Mouse (Mus musculus) megakaryocyte, adult 5-6 weeks (primary cell): ENCODE measurements around the gene Ctnnb1. TPM values are rescaled to one million over a fixed set of nuclear protein-coding genes. Genes with fewer than 3 reads are reported as not detected.

Experiments used
- ATAC-seq: 2 replicates; pipeline ENCODE4 v1.8.0; 2016; ENCODE audit warnings: mild to moderate bottlenecking, inconsistent platforms; ENCODE audit not compliant: poor library complexity, severe bottlenecking
- total RNA-seq, 2 experiments: library from RNA; stranded (forward) in 1 of 2; stranded (reverse) in 1 of 2; fragments of 153-499, 151-499 nt in 1 of 2; fragments of 221-1000, 200-1000 nt in 1 of 2; gene quantifications; 2 replicates each; pipeline versions ENCODE4 v1.2.3 to v1.2.4; 2015 to 2017

Gene Ctnnb1
- total RNA-seq, 2 experiments from 2014 or later, result 305 to 393 TPM

DNA sequence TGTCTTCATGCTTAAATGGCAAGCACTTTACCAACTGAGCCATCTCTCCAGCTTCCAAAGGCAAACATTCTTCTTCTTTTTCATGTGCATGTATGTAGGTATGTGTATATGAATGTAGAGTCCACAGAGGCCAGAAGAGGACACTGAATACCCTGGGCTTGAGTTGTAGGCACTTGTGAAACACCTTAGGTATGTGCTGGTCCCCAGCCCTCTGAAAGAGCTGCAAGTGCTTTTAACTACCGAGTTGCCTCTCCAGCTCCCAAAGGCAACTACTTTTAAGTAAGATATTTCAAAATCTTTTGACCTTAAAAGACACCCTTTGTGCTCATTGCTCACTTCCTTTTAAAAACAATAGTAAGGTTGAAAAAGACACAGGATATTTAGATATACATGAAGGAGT is 2.9 kb upstream of the Ctnnb1 start:
- ATAC-seq, result no peak

DNA sequence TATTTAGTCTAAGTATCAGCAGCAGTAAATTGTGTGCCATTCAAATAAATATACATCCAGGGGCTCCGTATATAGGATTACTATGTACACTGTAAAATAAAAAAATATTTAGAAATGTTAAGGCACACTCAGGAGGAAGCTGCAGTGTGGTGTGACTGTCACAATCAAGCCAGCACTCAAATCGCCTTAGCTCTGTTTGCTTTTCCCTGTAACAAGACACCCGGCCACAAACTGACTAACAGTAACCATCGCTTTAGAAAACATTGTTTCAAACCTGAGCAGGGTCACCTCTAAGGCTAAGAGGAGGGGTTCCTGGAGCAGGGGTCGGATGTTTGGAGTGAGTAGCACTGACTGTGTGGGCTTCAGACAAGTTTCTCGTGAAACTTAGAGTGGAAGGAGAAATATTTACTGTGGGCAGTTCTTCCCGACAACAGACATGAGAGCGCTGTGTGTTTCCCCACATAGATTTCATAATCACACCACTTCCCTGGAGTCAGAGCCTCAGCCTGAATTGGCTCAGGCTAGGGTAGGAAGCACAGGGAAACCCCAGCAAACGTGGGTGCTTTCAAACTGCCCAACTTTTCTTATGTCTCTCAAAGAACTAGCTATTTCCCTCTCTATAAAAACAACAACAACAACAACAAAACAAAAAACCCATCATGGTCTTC is 1.9 kb upstream of the Ctnnb1 start:
- ATAC-seq, result peak; percentile 69

- ATAC-seq, result no peak
These were observed 1.0 kb downstream of the Ctnnb1 start for GRCm38 (mm10) chr9:120930021-120930420.

DNA sequence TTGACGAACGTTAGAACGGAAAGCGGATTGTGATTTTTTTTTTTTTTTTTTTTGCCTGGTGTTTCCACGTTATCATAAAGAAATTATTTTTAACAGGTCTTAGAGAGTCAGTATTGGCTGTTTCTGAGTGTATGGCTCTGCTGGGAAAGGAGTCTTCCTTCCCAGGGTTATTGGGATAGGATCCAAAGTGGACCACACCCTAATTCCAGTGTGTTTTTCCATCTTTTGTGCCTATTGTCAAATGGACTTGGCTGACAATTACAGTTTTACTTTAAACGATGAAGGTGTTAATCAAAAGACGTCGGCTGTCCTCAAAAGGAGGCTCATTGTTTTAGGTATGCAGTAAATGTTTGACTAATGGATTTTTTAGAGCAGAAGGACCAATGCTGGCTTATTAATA is 1.8 kb downstream of the Ctnnb1 start:
- no peak for ATAC-seq

DNA sequence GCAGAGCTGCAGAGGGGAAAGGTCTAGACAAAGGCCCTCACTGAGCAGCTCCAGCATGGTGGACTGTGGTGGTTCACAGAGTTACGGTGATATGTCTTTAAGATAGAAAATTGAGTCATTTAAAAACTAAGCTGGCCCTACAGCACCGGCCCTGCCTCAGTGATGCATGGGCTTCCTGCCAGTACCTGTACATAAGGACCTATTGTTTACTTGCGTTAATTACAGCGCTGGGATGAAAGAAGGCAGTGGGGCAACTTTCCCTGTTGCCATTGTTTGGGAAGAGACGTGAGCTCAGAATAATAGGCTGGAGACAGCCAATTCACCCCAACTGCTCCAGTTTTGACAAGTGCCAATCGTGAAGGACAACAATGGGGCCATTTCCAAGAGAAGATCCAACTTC is 3.4 kb downstream of the Ctnnb1 start:
- no peak for ATAC-seq

- peak; percentile 81 for ATAC-seq
These were observed 4.0 kb downstream of the Ctnnb1 start for GRCm38 (mm10) chr9:120932797-120933586.

- ATAC-seq, result peak; percentile 13
These were observed 4.5 kb downstream of the Ctnnb1 start for GRCm38 (mm10) chr9:120933587-120933885.

DNA sequence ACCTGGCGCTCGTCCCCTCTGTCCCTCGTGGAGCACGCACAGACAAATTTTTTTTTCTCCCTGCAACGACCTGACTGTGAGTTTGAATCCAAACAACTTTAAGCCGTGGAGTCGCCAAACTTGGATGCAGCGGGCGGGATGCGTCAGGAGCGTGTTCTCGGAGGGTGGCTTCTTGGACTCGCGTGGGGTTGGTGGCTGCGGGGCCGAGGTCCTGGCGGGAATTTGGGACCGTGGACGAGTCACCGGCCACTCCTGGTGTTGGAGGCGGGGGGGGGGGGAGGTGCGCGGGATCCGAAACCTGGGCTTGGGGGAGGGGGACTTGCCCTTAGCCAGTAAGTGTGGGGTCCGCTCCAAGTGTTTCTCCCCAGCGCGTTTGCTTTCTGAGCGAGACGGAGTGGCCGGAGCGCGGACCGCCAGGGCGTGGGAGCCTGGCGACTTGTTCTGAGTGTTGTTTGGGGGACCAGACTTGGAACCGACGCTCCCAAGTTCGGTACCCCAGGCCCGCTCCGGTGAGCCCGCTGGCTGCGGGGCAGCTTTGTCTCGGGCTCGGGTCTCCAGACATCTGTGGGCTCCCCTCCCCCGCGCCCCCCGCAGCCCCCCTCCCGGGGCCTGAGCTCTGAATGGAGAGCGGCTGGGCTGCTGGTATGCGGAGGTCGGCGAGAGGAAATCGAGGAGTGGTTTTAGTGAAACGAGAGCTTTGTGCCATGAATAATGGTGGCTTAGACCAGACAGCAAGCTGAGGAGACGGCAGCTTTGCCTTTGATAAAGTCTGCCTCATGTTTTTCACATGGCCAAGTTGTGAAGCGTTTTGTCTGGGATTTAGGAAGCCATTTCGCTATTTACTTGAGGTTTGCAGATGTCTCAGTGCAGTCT is 5.1 kb downstream of the Ctnnb1 start:
- no peak for ATAC-seq

GRCm38 (mm10) chr9:120934821-120935633 is 6.0 kb downstream of the Ctnnb1 start:
- no peak for ATAC-seq

GRCm38 (mm10) chr9:120935634-120935922 is 6.6 kb downstream of the Ctnnb1 start:
- ATAC-seq, result no peak

DNA sequence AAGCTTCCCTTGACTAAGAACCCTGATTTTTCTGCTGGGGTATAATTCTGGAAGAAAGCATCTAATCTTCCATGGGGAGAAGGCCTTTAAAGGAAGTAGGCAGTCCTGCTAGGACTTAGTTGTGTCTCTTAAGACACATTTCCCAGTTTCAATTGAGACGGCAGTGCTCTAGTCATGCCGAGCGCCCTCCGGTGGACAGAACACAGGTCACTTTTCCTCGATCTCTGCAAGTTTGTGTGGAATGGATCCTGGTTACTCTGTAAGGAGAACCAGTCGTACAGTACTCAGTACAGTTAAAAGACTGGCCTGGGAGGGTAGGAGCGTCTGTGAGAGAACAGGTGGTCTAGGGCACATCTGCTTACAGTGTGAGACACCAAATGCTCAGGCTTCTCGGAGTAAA is 7.3 kb downstream of the Ctnnb1 start:
- peak; percentile 26; the same call in 1 of the 2 replicates for ATAC-seq

- ATAC-seq, result peak; percentile 52
These were observed 11.8 kb downstream of the Ctnnb1 start for GRCm38 (mm10) chr9:120940858-120941257.

DNA sequence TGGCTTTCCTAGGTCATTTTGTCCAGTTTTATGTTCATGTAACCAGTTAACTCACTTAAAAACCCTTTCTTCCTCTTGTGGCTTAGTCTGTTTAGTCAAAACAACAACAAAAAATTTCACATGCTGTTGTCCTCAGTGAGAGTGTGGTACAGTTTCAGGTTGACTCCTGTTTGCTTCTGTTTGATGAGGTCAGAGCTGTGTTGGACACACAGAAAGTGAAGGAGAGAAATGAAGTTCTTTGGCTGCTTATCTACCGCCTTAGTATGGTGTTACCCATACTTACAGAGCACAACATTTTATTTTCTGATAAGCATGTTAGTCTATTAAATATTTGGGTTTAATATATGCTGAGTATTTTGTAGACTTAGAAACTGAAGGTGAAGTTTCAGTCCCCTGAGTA is 14.7 kb downstream of the Ctnnb1 start:
- ATAC-seq, result no peak

GRCm38 (mm10) chr9:120944211-120944610 is 15.2 kb downstream of the Ctnnb1 start:
- peak; percentile 31; the same call in 1 of the 2 replicates for ATAC-seq

DNA sequence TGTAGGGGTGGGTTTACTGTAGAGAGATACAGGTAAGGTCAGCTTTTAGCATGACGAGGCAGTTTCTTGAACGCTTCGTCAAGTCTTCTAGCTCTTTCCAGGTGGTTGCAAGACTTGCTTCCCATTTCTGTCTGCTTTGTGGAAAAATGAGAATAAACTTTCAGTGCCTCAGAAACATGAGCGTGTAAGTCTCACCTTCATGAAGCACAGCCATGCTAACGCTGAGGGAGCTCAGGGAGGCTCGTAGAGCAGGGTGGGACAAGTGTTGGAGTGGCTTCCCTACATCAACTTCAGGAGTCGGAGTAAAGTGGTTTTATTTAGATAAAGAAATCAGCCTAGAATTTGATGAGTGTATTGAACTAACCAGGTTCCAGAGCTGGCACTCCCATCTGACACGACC is 17.1 kb downstream of the Ctnnb1 start:
- no peak for ATAC-seq

GRCm38 (mm10) chr9:120948832-120949231 is 19.8 kb downstream of the Ctnnb1 start:
- ATAC-seq, result no peak

DNA sequence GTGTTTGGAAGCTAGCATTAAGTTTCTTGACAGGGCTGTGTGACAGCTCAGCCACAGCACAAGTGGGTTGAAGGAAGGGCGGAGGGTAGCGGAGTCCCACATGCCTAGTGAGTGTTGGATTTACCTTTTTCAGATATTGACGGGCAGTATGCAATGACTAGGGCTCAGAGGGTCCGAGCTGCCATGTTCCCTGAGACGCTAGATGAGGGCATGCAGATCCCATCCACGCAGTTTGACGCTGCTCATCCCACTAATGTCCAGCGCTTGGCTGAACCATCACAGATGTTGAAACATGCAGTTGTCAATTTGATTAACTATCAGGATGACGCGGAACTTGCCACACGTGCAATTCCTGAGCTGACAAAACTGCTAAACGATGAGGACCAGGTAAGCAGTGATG is 21.7 kb downstream of the Ctnnb1 start:
- no peak for ATAC-seq

DNA sequence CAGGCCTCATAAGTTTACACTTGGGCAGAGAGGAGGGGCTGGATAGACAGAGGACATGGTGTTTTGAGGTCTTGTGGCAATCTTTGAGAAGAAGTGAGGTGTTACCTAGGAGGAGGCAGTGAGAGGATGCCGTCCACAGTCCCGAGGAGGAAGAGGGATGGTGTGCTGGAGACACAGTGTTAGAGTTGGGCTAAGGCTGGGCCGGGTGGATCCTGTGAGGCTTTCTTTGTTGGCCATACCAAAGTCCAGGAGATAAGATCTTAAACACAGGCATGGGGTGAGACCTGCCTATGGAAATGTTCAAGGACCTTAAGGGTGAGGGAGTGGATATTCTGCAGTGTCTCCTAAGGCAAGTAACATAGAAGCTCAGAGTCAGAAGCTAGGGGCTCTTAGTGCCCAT is 22.9 kb downstream of the Ctnnb1 start:
- no peak for ATAC-seq

DNA sequence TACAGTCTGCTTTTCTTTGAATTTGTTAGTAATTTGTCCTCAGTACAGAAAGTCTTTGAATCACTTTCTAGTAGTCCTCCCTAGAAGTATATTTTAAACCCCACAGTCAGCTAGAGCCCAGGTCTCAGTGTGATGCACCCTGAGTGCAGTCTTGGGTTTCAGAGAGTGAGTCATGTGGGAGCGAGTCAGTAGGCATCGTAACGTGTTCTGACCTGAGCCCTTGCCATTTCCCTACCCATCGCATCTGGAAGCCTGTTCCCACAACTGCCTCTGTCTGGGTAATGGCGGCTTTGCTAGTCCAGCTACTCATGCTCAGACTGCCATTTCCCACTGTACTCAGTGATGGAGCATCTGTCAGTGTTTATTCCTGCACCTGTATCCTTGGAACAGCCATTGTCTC is 29.0 kb downstream of the Ctnnb1 start:
- no peak for ATAC-seq

- no peak for ATAC-seq
These were observed 29.5 kb downstream of the Ctnnb1 start for GRCm38 (mm10) chr9:120958560-120958959.

DNA sequence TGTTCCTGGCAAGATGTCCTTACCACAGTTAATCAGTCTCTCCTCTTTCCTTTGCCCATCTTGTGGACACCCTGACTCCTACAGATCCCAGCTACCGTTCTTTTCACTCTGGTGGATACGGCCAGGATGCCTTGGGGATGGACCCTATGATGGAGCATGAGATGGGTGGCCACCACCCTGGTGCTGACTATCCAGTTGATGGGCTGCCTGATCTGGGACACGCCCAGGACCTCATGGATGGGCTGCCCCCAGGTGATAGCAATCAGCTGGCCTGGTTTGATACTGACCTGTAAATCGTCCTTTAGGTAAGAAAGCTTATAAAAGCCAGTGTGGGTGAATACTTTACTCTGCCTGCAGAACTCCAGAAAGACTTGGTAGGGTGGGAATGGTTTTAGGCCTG is 30.2 kb downstream of the Ctnnb1 start:
- no peak for ATAC-seq
